Mouse (Mus musculus): ENCODE measurements around the gene Mcm7. TPM values are rescaled to one million over a fixed set of nuclear protein-coding genes. Genes with fewer than 3 reads are reported as not detected.
A peak's percentile ranks its signal among the peaks of the same experiment; 100 is the strongest.

Gene Mcm7
- total RNA-seq (2012; rRNA removed) (202 TPM in 2 replicates), polyA plus RNA-seq (2012; ENCODE audit: insufficient read depth in 1 of 2, insufficient read length in 2 of 2, low read depth in 1 of 2, low replicate concordance in 2 of 2, missing spikeins in 1 of 2) (100 to 1,000 TPM; 255 to 565 TPM)

DNA sequence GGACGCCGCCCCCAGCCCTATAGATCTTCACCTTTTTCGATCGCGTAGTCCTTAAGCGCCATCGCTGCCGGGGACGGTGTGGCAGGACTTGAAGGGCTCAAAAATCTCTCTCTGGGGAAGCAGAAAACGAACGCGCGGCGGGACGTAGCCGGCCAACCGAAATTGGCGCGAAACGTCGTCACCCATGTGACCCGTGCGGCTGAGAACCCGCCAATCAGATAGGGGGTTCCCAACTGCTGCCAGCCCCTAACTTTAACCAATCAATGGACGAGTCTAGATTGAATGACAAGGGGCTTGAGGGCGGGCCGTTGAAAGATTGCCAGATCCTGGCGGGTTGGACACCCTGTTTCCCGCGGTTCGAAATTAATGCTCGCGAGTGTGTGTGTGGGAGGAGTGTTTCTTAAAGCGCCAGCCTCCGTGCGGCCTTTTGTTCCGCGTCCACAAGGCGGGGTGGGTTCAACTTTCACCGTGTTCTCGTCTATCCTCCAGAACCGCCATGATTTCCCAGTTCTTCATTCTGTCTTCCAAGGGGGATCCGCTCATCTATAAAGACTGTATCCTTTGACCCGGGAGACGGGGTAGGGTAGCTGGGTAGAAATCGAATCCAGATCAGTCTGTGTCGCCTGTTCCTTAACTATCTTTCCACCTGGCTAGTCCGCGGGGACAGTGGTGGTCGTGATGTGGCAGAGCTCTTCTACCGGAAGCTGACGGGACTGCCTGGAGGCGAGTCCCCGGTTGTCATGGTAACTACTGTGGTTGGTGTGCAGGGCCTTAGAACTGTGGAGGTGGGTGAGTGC is at the start of gene Mcm7, which contains the start of gene Ap4m1:
Gene Mcm7 (minus strand): TSS at position 728 of the 797 bp plus-strand sequence.
Gene Ap4m1 (plus strand): TSS at position 308 of the 797 bp plus-strand sequence.
- H3K36me3 ChIP-seq (ENCODE audit: control insufficient read depth in 1 of 2, insufficient read depth in 2 of 2, low read length in 2 of 2) = peaks cover 3 to 18% of the 10 kb centered on the region in 2 experiments; a peak in 3 of 4 replicates
- peak; percentile 99 for DNase-seq (ENCODE audit: low read depth, low spot score)
- no peaks in the 10 kb centered on the region for H3K9me3 ChIP-seq (replicated peaks; ENCODE audit: insufficient read depth, low read length)
- H3K9ac ChIP-seq (ENCODE audit: control insufficient read depth, low read depth, low read length, poor library complexity, severe bottlenecking) = peak within 1 kb of the TSS; percentile 99
- peak within 1 kb of the TSS; percentile 99 for H3K27ac ChIP-seq (ENCODE audit: control insufficient read depth, low read depth, low read length)
- peaks cover 27% of the 10 kb centered on the region for H3K79me2 ChIP-seq (ENCODE audit: control insufficient read depth, insufficient read depth, low read length, poor library complexity)
- peak within 1 kb of the TSS; percentile 63 to 88 for H3K4me3 ChIP-seq (ENCODE audit: control insufficient read depth in 1 of 2, insufficient read depth in 1 of 2, low read depth in 2 of 2, low read length in 2 of 2)
- no peaks in the 10 kb centered on the region for H3K27me3 ChIP-seq (ENCODE audit: control insufficient read depth in 1 of 2, insufficient read depth in 2 of 2, low read length in 2 of 2)
- H3K4me1 ChIP-seq (ENCODE audit: control insufficient read depth in 1 of 2, insufficient read depth in 2 of 2, low read length in 2 of 2) = peaks cover 0 to 10% of the 10 kb centered on the region in 2 experiments; a peak in 2 of 4 replicates
- TF ChIP-seq TAL1 (IDR thresholded peaks at IDR 0.05; ENCODE audit: low read length) (no peak), GATA1 (IDR thresholded peaks at IDR 0.05; ENCODE audit: low read depth, low read length) (peak; percentile 74), CTCF (IDR thresholded peaks at IDR 0.05 in 2 of 3, conservative IDR thresholded peaks at IDR 0.05 in 1 of 3; ENCODE audit: control insufficient read depth in 1 of 3, insufficient read depth in 1 of 3, low read depth in 2 of 3, low read length in 3 of 3, poor library complexity in 1 of 3, severe bottlenecking in 1 of 3) (no peak), POLR2AphosphoS5 (IDR thresholded peaks at IDR 0.05; ENCODE audit: borderline replicate concordance, low read depth, low read length) (no peak), RAD21 (IDR thresholded peaks at IDR 0.05; ENCODE audit: low read depth, low read length) (no peak), GABPA (IDR thresholded peaks at IDR 0.05; ENCODE audit: low read depth, low read length) (no peak), NRF1 (IDR thresholded peaks at IDR 0.05; ENCODE audit: insufficient read depth, low read depth, low read length, poor library complexity, severe bottlenecking) (no peak), ZC3H11A (IDR thresholded peaks at IDR 0.05; ENCODE audit: low read depth, low read length) (no peak), MAZ (IDR thresholded peaks at IDR 0.05; ENCODE audit: low read depth, low read length) (no peak), CHD1 (IDR thresholded peaks at IDR 0.05; ENCODE audit: low read depth, low read length) (no peak), MAFK (IDR thresholded peaks at IDR 0.05; ENCODE audit: borderline replicate concordance, low read depth, low read length) (no peak), RCOR1 (IDR thresholded peaks at IDR 0.05; ENCODE audit: low read depth, low read length) (no peak), ZNF384 (IDR thresholded peaks at IDR 0.05; ENCODE audit: low read depth, low read length) (no peak), ZKSCAN1 (IDR thresholded peaks at IDR 0.05; ENCODE audit: low read depth, low read length) (no peak), USF1 (IDR thresholded peaks at IDR 0.05; ENCODE audit: low read depth, low read length) (peak; percentile 96), POLR2A (IDR thresholded peaks at IDR 0.05; ENCODE audit: control insufficient read depth in 1 of 2, insufficient read depth in 1 of 2, low read depth in 1 of 2, low read length in 2 of 2, poor library complexity in 1 of 2) (peak; percentile 52 to 78; a peak in 3 of 4 replicates), UBTF (IDR thresholded peaks at IDR 0.05; ENCODE audit: borderline replicate concordance, insufficient read depth, low read depth, low read length) (no peak), HCFC1 (IDR thresholded peaks at IDR 0.05; ENCODE audit: low read depth, low read length) (peak; percentile 77), POLR2AphosphoS2 (IDR thresholded peaks at IDR 0.05; ENCODE audit: low read length) (peak; percentile 85; the same call in 1 of the 2 replicates), TBP (IDR thresholded peaks at IDR 0.05; ENCODE audit: low read depth, low read length) (peak; percentile 81), SIN3A (IDR thresholded peaks at IDR 0.05; ENCODE audit: low read length) (peak; percentile 88), MXI1 (IDR thresholded peaks at IDR 0.05; ENCODE audit: low read depth, low read length) (peak; percentile 82), MAX (IDR thresholded peaks at IDR 0.05; ENCODE audit: low read length) (peak; percentile 61; the same call in 1 of the 2 replicates), USF2 (IDR thresholded peaks at IDR 0.05; ENCODE audit: borderline replicate concordance in 1 of 2, insufficient read depth in 1 of 2, low read depth in 1 of 2, low read length in 2 of 2) (peak in 1 of 2 experiments; percentile 60; a peak in 1 of 4 replicates), ETS1 (IDR thresholded peaks at IDR 0.05; ENCODE audit: low read depth, low read length) (peak; percentile 20; the same call in 1 of the 2 replicates), BHLHE40 (IDR thresholded peaks at IDR 0.05; ENCODE audit: borderline replicate concordance, low read depth, low read length) (no peak), MEF2A (IDR thresholded peaks at IDR 0.05; ENCODE audit: extremely low read depth, insufficient replicate concordance, low read depth, low read length, poor library complexity, severe bottlenecking) (no peak), E2F4 (IDR thresholded peaks at IDR 0.05; ENCODE audit: borderline replicate concordance, low read depth, low read length) (peak; percentile 93), MYB (IDR thresholded peaks at IDR 0.05; ENCODE audit: low read depth, low read length) (no peak), NELFE (IDR thresholded peaks at IDR 0.05; ENCODE audit: low read depth, low read length) (peak; percentile 74), EP300 (IDR thresholded peaks at IDR 0.05; ENCODE audit: low read depth in 1 of 2, low read length in 2 of 2) (peak in 1 of 2 experiments; percentile 22; a peak in 1 of 4 replicates), ZMIZ1 (IDR thresholded peaks at IDR 0.05; ENCODE audit: low read depth, low read length) (0 out of 2 replicates have a peak, but pooled peaks have one; percentile 57), KAT2A (conservative IDR thresholded peaks at IDR 0.05; ENCODE audit: low read depth, low read length) (no peak; the same call in 1 of the 2 replicates), CHD2 (IDR thresholded peaks at IDR 0.05; ENCODE audit: low read length) (peak; percentile 78)
